Mouse (Mus musculus) right cerebral cortex, adult 2 months (tissue): ENCODE data around the gene Tle6.
A peak's percentile ranks its signal among the peaks of the same experiment; 100 is the strongest.

Experiments used
- DNase-seq, 2 experiments: peaks; one replicate each; pipeline ENCODE4 v3.0.0; 2021 to 2022; ENCODE audit warnings: low spot score in 2 of 2

Tle6 gene

DNA sequence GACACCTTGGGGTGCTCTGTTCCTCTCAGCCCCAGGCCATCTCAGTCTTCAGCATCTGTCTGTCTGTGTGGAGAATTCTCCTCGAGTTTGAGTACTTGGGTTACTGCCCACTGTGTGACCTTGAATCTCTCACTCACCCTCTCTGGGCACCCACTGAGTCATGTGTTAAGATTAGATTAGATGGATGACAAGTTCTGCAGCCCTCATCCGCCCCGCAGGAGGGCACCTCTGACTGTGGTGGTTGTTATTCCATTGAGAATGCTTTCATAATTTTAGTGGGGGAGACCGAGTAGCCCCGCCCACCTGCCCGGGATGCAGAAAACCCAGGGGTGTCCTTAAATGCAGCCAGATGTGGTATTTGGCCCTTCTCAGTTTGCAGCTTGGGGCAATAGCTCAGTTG, 37.4 kb downstream of the Tle6 start:
- DNase-seq = no peak

- DNase-seq = no peak
These were observed 38.5 kb downstream of the Tle6 start for GRCm38 (mm10) chr10:81562411-81562810.

GRCm38 (mm10) chr10:81560719-81561459, 40.0 kb downstream of the Tle6 start:
- no peak for DNase-seq

DNA sequence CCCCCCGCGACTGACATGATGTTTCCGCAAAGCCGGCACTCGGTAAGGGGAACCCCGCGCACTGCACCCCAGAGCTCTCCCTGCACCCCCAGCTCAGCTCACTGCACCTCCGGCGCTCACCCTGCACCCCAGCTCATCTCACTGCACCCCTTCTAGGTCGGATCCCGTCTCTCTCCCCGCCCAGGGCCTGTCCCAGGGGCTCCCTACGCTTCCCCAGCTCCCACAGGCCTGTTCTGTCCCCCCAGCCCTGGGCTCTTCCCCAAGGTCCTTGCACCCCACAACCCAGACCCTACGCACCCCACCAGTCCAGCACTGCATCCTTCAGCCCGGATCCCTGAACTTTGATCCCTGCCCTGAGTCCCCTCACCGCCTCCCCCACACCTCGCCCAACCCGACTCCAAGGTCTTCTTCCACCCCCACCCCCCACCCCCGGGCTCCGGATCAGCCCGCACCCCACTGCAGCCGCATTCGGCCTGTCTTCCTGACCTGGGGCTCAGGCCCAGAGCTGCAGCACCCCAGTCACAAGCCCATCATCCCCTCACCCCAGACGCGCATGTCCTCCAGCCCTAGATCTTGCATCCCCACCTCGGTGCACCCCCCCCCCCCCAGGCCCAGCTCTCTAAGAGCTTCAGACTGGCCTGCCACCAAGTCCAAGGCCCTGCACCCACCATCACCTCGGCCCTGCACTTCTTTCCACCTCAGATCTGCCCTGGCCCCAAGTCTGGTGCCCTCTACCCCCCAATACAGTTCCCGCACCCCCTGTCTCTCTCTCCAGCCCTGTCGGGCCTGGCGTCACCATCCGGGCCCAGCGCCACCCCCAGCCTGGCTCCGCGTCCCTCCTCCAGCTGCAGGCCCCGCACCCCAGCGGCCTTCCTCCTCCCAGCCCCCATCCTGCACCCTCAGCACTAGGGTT, 41.0 kb downstream of the Tle6 start:
- peak; percentile 77 to 79 for DNase-seq

DNA sequence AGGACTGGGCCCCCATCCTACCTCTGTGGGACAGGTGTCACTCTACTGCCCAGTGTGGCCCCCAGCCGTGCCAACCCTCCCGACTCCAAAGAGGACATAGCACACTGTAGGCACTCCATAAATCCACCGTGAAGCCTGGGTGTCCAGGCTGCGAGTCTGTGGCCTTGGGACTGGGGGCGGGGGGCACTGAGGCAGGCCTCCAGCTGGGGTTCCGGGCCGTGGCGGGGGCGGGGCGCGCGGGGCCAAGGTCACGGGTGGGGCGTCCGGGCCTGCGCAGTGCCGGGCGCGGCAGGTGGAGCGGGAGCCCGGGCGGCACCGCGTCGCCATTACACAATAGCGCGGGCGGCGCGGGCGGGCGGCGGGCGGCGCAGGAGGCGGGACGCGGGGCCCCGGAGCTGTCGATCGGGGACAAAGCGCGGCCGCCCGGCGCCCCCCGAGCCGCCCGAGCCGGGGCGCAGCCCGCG, 41.7 kb downstream of the Tle6 start, which contains the start of gene Aes:
Aes (plus strand) TSS at position 326 of the 464 bp plus-strand sequence.
- DNase-seq = peak; percentile 66 to 67

GRCm38 (mm10) chr10:81557491-81557890, 43.4 kb downstream of the Tle6 start:
- no peak for DNase-seq

DNA sequence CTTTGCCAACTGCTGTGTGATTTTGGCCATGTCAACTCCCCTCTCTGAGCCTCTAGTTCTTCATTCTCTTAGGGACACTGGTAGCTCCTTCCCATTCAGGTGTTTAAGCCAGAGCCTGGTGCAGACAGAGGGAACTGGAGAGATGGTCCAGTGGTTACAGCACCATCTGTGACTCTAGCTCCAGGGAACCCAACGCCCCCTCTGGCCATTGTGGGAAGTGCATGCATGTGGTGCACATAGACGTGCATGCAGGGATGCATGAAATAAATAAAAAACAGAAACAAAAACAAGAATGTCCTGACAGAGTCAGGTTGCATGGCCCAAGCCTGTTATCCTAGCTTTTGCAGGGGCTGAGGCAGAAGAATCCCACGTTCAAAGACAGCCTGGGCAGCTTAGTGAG, 44.6 kb downstream of the Tle6 start:
- DNase-seq = no peak

DNA sequence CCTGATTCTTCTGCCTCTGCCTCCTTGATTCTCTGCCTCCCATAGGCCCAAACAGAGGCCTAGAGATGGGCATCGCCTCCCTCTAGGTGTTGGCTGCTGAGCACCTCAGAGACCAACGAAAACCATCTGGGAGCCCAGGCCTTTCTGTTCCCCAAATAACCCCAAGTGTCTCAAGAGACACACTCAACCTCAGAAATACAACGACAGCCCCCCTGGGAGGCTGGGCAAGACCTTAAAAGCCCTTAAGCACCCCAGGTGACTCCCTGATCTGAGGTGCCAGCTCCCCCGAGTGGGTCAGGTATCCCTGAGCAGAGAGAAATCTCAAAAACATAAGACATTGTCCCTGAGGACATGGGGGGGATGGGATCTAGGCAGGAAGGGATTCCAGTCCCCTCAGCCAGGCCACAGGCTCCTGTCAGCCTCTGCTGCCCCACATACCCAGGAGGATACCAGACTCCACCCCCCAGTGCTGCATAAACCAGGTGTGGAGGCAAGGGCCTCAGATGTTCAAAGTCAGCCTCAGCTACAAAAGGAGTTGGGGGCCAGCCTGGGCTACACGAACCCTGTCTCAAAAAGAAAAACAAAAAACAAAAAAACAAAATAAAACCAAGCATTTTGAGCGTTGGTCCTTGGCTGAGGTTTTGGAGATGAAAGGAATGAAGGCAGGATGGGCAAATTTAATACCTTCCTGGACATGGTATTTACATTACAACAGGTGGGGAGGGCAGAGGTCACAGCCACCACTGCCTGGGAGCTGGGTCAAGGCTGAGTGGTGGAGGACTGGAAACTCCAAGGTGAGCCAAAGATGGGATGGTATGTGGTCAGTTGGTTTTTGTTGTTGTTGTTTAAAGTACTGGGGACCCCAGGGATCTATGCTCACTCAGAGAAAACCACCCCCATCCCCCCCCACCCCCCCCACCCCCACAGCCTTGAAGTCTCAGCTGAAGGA, 46.8 kb downstream of the Tle6 start:
- DNase-seq = no peak

- no peak for DNase-seq
These were observed 47.6 kb downstream of the Tle6 start for GRCm38 (mm10) chr10:81553232-81553631.

- peak; percentile 83 for DNase-seq
These were observed 49.2 kb downstream of the Tle6 start for GRCm38 (mm10) chr10:81551597-81552102.

DNA sequence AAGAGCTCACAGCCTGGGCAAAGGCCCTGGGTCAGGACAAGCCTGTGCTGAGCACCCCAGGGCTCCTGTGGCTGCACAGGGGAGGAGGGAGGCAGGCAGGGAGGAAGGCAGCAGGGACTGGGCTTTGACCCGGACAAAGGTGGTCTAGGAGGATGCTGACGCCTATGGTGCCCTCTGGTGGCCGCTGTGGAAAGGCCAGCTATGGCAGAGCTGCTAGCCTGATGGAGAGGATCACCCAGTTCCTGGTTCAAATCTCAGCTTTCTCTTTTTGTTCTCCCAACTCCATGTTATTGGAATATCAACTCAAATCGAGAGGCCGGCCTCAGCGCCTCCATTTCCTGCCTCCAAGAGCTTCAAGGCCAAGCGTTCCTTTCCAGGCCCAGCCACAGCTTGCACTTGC, 50.6 kb downstream of the Tle6 start:
- no peak for DNase-seq

- no peak for DNase-seq
These were observed 51.9 kb downstream of the Tle6 start for GRCm38 (mm10) chr10:81548944-81549343.

- DNase-seq = no peak
These were observed 53.9 kb downstream of the Tle6 start for GRCm38 (mm10) chr10:81546788-81547571.

DNA sequence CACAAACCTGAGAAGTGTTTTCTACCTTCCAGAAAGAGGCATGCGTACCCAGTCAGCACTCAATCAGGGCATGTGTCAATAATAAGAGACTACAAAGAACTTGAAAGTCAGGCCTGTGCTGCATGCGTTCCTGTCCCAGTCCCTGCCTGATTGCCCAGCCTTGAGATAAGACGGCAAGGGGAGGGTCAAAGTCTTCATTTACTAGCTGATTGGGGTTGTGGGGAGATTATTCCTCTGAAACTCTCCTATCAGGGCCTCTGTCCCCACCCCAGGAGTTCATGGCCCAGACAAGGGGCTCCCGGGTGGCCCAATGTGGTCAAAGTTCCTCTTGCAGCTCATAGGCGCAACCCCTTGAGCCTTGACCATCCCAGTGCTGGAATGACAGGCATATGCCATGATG, 54.5 kb downstream of the Tle6 start:
- DNase-seq = no peak

DNA sequence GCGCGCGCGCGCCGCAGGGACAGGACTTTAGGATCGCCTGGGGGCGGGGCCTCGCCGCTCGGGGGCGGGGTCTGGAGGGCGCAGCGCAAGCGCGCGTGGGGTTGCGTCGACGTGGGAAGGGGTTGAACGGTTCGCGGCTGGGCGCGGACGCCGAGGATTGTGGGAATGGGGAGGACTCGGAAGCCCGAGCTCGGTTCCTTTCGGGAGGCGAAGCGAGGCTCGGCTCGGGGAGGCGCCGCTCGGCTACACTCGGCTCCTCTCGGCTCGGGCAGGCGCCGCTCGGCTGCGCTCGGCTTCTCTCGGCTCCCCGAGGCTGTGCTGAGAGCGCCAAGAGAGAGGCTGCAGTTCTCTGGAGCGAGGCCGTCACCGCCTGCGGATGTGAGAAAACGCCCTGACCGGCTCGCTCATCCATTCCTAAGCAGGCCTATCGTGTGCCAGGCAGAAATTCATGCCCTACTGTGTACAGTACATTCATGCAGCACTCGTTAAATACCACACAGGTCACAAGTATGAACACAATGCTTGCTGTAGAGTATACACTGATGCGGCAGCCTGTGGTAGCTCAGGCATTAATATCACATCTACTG, 55.6 kb downstream of the Tle6 start, which contains the start of gene Gna11:
Gna11 (minus strand) TSS at position 30 of the 587 bp plus-strand sequence.
- peak; percentile 99 for DNase-seq

DNA sequence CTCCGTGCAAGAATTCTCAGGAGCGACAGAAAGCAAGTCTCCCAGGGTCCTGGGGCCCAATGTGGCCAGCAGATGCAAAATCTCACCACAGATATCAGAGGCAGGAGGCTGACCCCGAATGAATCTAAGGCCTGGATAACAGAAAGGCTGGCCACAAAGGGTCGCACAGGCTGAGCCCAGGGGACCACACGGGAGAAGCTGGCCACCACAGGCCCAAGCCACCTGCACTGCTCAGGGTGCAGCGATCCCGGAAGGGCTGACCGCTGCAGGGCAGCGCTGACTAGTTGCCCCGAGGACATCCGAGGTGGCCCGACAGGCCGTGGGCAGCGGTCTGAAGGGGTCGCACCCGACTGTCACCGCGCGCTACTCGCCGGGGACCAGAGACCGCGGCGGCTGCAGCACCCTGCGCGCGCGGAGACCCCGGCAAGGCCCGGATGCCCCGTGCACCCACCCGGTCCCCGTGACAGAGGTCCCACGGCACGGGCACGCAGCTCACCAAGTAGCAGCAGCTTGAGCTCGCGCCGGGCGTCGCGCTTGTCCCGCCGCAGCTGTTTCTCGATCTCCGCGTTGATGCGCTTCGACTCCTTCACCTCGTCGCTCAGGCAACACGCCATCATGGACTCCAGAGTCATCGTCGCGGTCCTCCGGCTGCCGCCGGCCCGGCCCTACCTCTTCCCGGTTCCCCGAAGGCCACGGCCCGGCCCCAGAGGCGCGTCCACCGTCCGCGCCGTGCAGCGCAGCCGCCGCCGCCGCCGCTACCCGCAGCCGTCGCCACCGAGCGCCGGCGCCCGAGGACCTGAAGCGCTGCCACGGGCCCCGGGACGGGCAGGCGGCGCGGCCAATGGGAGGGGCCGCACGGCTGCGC, 56.3 kb downstream of the Tle6 start:
- no peak for DNase-seq

GRCm38 (mm10) chr10:81543633-81544032, 57.2 kb downstream of the Tle6 start:
- no peak for DNase-seq

GRCm38 (mm10) chr10:81542727-81543460, 58.0 kb downstream of the Tle6 start:
- DNase-seq = no peak
